Mouse (Mus musculus) gastrocnemius, postnatal 36 days (tissue): ENCODE measurements around the gene Armh1. TPM values are rescaled to one million over a fixed set of nuclear protein-coding genes. Genes with fewer than 3 reads are reported as not detected.

Experiments used
- DNase-seq, 2 experiments: peaks; one replicate each; pipeline ENCODE4 v3.0.0; 2022
- intact Hi-C: fragments of 180-260 bp; cut with DNase I; formaldehyde crosslinking; loops from one replicate; pipeline ENCODE4 v1.15.1; 2025
- total RNA-seq, 2 experiments: library from RNA; stranded (reverse); gene quantifications; 2 replicates each; pipeline ENCODE4 v1.2.3; 2021

Gene Armh1
- total RNA-seq, 2 experiments from 2014 or later = not detected

DNA sequence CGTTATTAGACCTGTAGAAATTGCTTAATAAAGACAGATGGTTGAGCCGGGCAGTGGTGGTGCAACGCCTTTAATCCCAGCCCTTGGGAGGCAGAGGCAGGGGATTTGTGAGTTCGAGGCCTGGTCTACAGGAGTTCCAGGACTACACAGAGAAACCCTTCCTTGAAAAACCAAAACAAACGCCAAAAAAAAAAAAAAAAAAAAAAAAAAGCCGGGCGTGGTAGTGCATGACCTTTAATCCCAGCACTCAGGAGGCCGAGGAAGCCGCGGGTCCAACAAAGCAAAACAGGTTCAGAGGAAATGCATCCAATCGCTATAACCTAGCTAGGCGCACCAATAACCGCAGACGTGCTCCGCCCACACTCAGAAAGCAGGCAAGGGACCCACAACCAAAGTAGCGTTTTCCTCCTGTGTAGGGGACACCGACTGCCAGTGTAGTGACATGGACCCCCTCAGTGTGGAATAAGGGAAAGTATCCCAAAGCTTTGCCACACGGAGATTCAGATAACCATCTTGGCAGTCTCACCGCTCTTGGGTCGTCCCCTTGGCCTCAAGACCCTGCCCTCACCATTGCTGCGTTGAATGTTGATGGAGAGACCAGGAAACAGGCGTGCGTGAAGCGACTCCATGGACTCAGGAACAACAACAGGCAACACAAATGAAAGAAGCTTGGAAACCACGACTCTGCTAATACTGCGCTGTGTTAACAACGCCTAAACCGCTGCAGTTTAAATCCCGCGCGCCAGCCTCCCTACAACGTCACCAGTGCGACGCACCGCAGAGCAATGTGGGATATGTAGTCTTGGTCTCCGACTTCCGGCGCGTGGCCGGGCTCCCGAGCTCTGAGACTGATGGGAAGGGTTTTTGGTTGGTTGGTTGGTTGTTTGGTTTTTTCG lies 69.8 kb downstream of the Armh1 start, which contains the start of gene Kif2c:
Gene Kif2c, minus strand, starts transcription at position 777 of the 896 bp plus-strand sequence.
- DNase-seq = peak; percentile 87 to 88
- intact Hi-C loops = no loop called here

DNA sequence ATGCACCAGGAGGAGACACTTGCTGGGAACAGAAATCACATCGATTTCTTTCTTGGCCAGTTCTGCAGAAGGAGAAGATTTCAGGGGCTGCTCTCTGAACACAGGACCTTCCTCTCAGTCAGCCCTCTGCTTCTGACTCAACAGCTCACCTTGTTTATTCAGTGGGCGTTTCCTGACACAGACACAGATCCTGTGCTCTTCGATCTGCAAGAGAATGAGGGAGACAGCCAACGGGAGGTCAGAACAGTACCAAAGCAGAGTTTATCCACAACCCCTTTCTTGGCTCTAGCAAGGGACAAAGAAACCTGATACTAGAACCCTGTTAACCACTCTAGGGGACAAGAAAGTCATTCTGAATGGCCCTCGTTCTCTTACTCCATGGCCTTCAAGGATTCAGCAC lies 82.0 kb downstream of the Armh1 start:
- no peak for DNase-seq
- intact Hi-C loops = no loop called here

Other genes starting within 250 kb of the Armh1 start
- gene Eif2b3, start 232.7 kb downstream of the Armh1 start, total RNA-seq = 10 to 100 TPM; 18.0 to 18.9 TPM
- 1 to 10 TPM in 1 of 2 experiments, under 1 TPM in 1; 0.61 to 1.5 TPM for gene Ptch2, start 156.1 kb downstream of the Armh1 start, total RNA-seq
- 1 to 10 TPM; 2.0 to 2.4 TPM for gene Btbd19, start 126.4 kb downstream of the Armh1 start, total RNA-seq
- not detected for gene Tctex1d4, start 125.3 kb downstream of the Armh1 start, total RNA-seq
- gene Plk3, start 118.2 kb downstream of the Armh1 start, total RNA-seq = 1 to 10 TPM in 1 of 2 experiments, under 1 TPM in 1; 0.86 to 1.5 TPM
- gene Rps8, start 95.9 kb downstream of the Armh1 start, total RNA-seq = 100 to 1,000 TPM; 497 to 579 TPM
- under 1 TPM; 0.28 to 0.44 TPM for gene Kif2c, start 69.5 kb downstream of the Armh1 start, total RNA-seq
- 1 to 10 TPM; 4.0 to 4.2 TPM for gene Tmem53, start 174 bp downstream of the Armh1 start, total RNA-seq
- gene Rnf220, start 244.9 kb upstream of the Armh1 start, total RNA-seq = 10 to 100 TPM; 43.5 to 46.1 TPM